Mouse (Mus musculus) liver, embryonic 14.5 days (tissue): ENCODE measurements around the gene BC067074. TPM values are rescaled to one million over a fixed set of nuclear protein-coding genes. Genes with fewer than 3 reads are reported as not detected.

Experiments used
- ATAC-seq: fragments of 200-750 bp; cut with Nextera tagmentation; 2 replicates; pipeline ENCODE4 v1.8.0; 2017; ENCODE audit warnings: moderate number of reproducible peaks, mild to moderate bottlenecking, moderate library complexity; ENCODE audit not compliant: insufficient read depth
- DNase-seq, 3 experiments: peaks; one replicate each; pipeline ENCODE4 v3.0.0-alpha.2; 2012 to 2013; ENCODE audit warnings: low read depth in 3 of 3, low spot score in 3 of 3
- H3K27ac ChIP-seq: fragments of 300-500 bp; sonication (generic); 2 replicates; pipeline ENCODE4 v1.5.1; 2014; ENCODE audit warnings: moderate library complexity, mild to moderate bottlenecking, control low read depth, inconsistent platforms
- H3K27me3 ChIP-seq: fragments of 300-500 bp; sonication (generic); 2 replicates; pipeline ENCODE4 v1.6.1; 2014; ENCODE audit warnings: mild to moderate bottlenecking, low read length, moderate library complexity; ENCODE audit not compliant: control insufficient read depth, insufficient read depth
- H3K36me3 ChIP-seq: fragments of 300-500 bp; sonication (generic); replicated peaks from 2 replicates; pipeline ENCODE4 v1.6.1; 2014; ENCODE audit warnings: low read depth; ENCODE audit not compliant: control insufficient read depth, insufficient read depth
- H3K4me1 ChIP-seq, 2 experiments: fragments of 200-500 bp in 1 of 2; fragments of 300-500 bp in 1 of 2; sonication (generic) in 1 of 2; replicated peaks; 2 replicates each; pipeline ENCODE4 v1.6.1; 2012 to 2014; ENCODE audit warnings: antibody characterized with exemption in 1 of 2, inconsistent platforms in 1 of 2, low read length in 1 of 2; ENCODE audit not compliant: control insufficient read depth in 2 of 2, insufficient read depth in 2 of 2
- H3K4me2 ChIP-seq: fragments of 300-500 bp; sonication (generic); 2 replicates; pipeline ENCODE4 v1.6.1; 2014; ENCODE audit warnings: low read depth, mild to moderate bottlenecking, control low read depth, moderate library complexity
- H3K4me3 ChIP-seq, 2 experiments: fragments of 200-500 bp in 1 of 2; fragments of 300-500 bp in 1 of 2; sonication (generic) in 1 of 2; 2 replicates each; pipeline ENCODE4 v1.5.1; 2012 to 2014; ENCODE audit warnings: low read depth in 2 of 2, low read length in 2 of 2, mild to moderate bottlenecking in 2 of 2, control low read depth in 1 of 2, inconsistent platforms in 1 of 2, moderate library complexity in 1 of 2; ENCODE audit not compliant: insufficient read depth in 1 of 2
- H3K9ac ChIP-seq: fragments of 300-500 bp; sonication (generic); replicated peaks from 2 replicates; pipeline ENCODE4 v1.6.1; 2014; ENCODE audit warnings: mild to moderate bottlenecking, control low read depth, moderate library complexity
- H3K9me3 ChIP-seq: fragments of 300-500 bp; sonication (generic); 2 replicates; pipeline ENCODE4 v1.6.1; 2016; ENCODE audit warnings: low read length, mixed read lengths; ENCODE audit not compliant: control insufficient read depth
- CTCF ChIP-seq: IDR thresholded peaks from 2 replicates; pipeline ENCODE4 v1.5.1; 2016; ENCODE audit warnings: antibody characterized with exemption, low read depth, control low read depth
- EP300 ChIP-seq: IDR thresholded peaks from 2 replicates; pipeline ENCODE4 v1.6.1; 2016; ENCODE audit warnings: antibody characterized with exemption, low read depth
- WGBS: fragments of 180-500 bp; shearing (Covaris S2); extraction: QIAGEN DNeasy Blood & Tissue Kit; methylation state at CpG from one replicate; pipeline ENCODE4 v1.1.7; 2014; ENCODE audit not compliant: insufficient replicate concordance; 5-methylcytosine and 5-hydroxymethylcytosine counted together
- polyA plus RNA-seq, 2 experiments: library from polyadenylated mRNA; depleted of rRNA in 1 of 2; stranded (reverse) in 1 of 2; unstranded in 1 of 2; fragments of >200 nt; fragmentation: Nextera tagmentation in 1 of 2; extraction: Ambion mirVana in 1 of 2; gene quantifications; 2 replicates each; pipeline versions ENCODE4 v1.2.1 to v1.2.3; 2012 to 2014

Gene BC067074
- polyA plus RNA-seq, 2 experiments: 0.08 to 0.20 TPM

- TF ChIP-seq CTCF (no peak), EP300 (no peak)
- H3K27ac ChIP-seq: no peak overlapping the region
- no peaks in the 10 kb centered on the region for H3K36me3 ChIP-seq
- no peak overlapping the region for H3K9ac ChIP-seq
- whole genome bisulfite sequencing: 66% methylated on average over 4 of the region's 4 CpGs
- no peaks in the 10 kb centered on the region for H3K9me3 ChIP-seq
- H3K27me3 ChIP-seq: no peaks in the 10 kb centered on the region
- H3K4me2 ChIP-seq: no peak overlapping the region
- H3K4me1 ChIP-seq: peaks cover 0 to 4% of the 10 kb centered on the region in 2 experiments; a peak in 1 of 4 replicates
- no peak overlapping the region for H3K4me3 ChIP-seq
- DNase-seq (no peak), ATAC-seq (no peak)
Observed at GRCm38 (mm10) chr13:113425907-113426306, 132.9 kb downstream of the BC067074 start.

Other genes with a start within 250 kb of the BC067074 start
- gene Gpx8, start 246.7 kb upstream of the BC067074 start, polyA plus RNA-seq (2012; rRNA removed): 2.2 and 3.1 TPM in 2 replicates
- gene Gpx8, start 246.7 kb upstream of the BC067074 start, polyA plus RNA-seq (2014; fragmentation: Nextera tagmentation; extraction: Ambion mirVana): 6.4 and 6.8 TPM in 2 replicates
- gene Gzma, start 192.2 kb upstream of the BC067074 start, polyA plus RNA-seq (2012; rRNA removed): 0.08 and 0.19 TPM in 2 replicates
- gene Gzma, start 192.2 kb upstream of the BC067074 start, polyA plus RNA-seq (2014; fragmentation: Nextera tagmentation; extraction: Ambion mirVana): 0.56 and 0.59 TPM in 2 replicates
- 0.35 and 0.36 TPM in 2 replicates for gene Esm1, start 83.5 kb upstream of the BC067074 start, polyA plus RNA-seq (2012; rRNA removed)
- gene Esm1, start 83.5 kb upstream of the BC067074 start, polyA plus RNA-seq (2014; fragmentation: Nextera tagmentation; extraction: Ambion mirVana): 0.29 and 0.37 TPM in 2 replicates
- gene Gzmk, start 67.3 kb upstream of the BC067074 start, polyA plus RNA-seq (2012; rRNA removed): not detected in 2 replicates
- not detected in 2 replicates for gene Gzmk, start 67.3 kb upstream of the BC067074 start, polyA plus RNA-seq (2014; fragmentation: Nextera tagmentation; extraction: Ambion mirVana)